Mouse (Mus musculus) small intestine, adult 2 months (tissue): ENCODE data around the gene Gm17332. TPM values are rescaled to one million over a fixed set of nuclear protein-coding genes. Genes with fewer than 3 reads are reported as not detected.

Experiments
- H3K27ac ChIP-seq: fragments of 200-500 bp; 2 replicates; pipeline ENCODE4 v1.5.1; 2012; ENCODE audit warnings: low read depth, low read length, control low read depth, inconsistent platforms; ENCODE audit not compliant: insufficient read depth
- H3K27me3 ChIP-seq: fragments of 200-500 bp; 2 replicates; pipeline ENCODE4 v1.6.1; 2012; ENCODE audit warnings: mild to moderate bottlenecking, moderate library complexity, low read length, inconsistent platforms; ENCODE audit not compliant: control insufficient read depth, insufficient read depth
- H3K36me3 ChIP-seq: fragments of 200-500 bp; 2 replicates; pipeline ENCODE4 v1.6.1; 2012; ENCODE audit warnings: mild to moderate bottlenecking, low read length, control low read depth, inconsistent platforms; ENCODE audit not compliant: control insufficient read depth, insufficient read depth
- H3K4me1 ChIP-seq: fragments of 200-500 bp; 2 replicates; pipeline ENCODE4 v1.6.1; 2012; ENCODE audit warnings: low read length, inconsistent platforms, mixed read lengths; ENCODE audit not compliant: control insufficient read depth, insufficient read depth, insufficient read length
- H3K4me3 ChIP-seq: fragments of 200-500 bp; 2 replicates; pipeline ENCODE4 v1.5.1; 2012; ENCODE audit warnings: low read depth, mild to moderate bottlenecking, control low read depth, inconsistent platforms, low read length, moderate library complexity
- CTCF ChIP-seq: fragments of 200-500 bp; IDR thresholded peaks from 2 replicates; pipeline ENCODE4 v1.5.1; 2012; ENCODE audit warnings: low read depth, mild to moderate bottlenecking, control low read depth, inconsistent platforms, low read length, moderate library complexity, mixed read lengths; ENCODE audit not compliant: insufficient replicate concordance, insufficient read length; ENCODE audit errors: extremely low read depth
- POLR2A ChIP-seq: fragments of 200-500 bp; IDR thresholded peaks from 2 replicates; pipeline ENCODE4 v1.6.1; 2012; ENCODE audit warnings: low read depth, mild to moderate bottlenecking, control low read depth, inconsistent platforms, low read length, moderate library complexity
- WGBS: fragments of 180-500 bp; shearing (Covaris S2); methylation state at CpG from one replicate; pipeline ENCODE4 v1.1.7; 2018; 5-methylcytosine and 5-hydroxymethylcytosine counted together
- polyA plus RNA-seq: library from polyadenylated mRNA; depleted of rRNA; stranded (reverse); fragments of >200 nt; gene quantifications from 2 replicates; pipeline ENCODE4 v1.2.3, GENCODE M21; 2012; rRNA removed

Gm17332 gene
- polyA plus RNA-seq, result not detected in 2 replicates

DNA sequence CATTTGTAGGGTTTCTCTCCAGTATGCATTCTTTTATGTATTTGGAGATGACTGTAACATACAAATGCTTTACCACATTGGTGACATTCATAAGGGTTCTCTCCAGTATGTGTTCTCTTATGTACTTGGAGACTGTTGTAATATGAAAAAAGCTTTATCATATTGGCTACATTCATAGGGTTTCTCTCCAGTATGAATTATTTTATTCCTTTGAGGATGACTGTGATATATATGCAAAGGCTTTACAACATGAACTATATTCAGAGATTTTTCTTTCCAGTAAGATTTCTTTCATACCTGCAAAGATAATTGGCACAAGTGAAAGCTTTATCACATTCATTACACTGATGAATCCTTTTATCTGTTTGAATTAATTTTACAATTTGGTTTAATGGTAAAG lies at the start of gene Gm17332:
Gene Gm17332 (minus strand): TSS at position 101 of the 400 bp plus-strand sequence.
- TF ChIP-seq POLR2A (no peak), CTCF (no peak)
- no peak within 1 kb of the TSS for H3K27ac ChIP-seq

DNA sequence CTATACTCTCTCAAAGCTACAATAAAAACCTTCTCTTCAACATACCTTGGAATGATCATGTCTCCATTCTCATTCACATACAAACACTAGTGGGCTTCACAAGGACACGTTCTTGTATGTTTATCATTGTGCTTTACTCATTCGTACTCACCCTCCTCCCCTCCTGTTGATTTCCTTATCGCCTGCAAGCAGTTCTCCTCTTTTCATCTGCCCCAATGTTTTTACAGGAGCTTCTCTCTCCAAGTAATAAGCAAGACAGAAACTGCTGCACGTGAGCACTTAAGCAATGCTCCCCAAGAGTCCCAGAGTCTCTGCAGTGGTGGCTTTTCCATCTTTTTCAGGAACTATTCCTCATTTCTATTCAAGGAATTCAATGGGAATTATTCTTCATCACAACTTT lies 47.7 kb upstream of the Gm17332 start:
- no peak overlapping the region for H3K4me3 ChIP-seq
- no peak overlapping the region for H3K27ac ChIP-seq
- 59% methylated on average over 4 of the region's 4 CpGs for WGBS
- H3K27me3 ChIP-seq, result no peaks in the 10 kb centered on the region
- H3K36me3 ChIP-seq, result no peaks in the 10 kb centered on the region
- H3K4me1 ChIP-seq, result no peaks in the 10 kb centered on the region
- no peak for TF ChIP-seq CTCF
- TF ChIP-seq POLR2A, result no peak

More for the DNA sequence above, at the start of gene Gm17332:
- H3K4me3 ChIP-seq, result no peak within 1 kb of the TSS
- no peaks in the 10 kb centered on the region for H3K4me1 ChIP-seq
- no peaks in the 10 kb centered on the region for H3K27me3 ChIP-seq
- H3K36me3 ChIP-seq, result no peaks in the 10 kb centered on the region

DNA sequence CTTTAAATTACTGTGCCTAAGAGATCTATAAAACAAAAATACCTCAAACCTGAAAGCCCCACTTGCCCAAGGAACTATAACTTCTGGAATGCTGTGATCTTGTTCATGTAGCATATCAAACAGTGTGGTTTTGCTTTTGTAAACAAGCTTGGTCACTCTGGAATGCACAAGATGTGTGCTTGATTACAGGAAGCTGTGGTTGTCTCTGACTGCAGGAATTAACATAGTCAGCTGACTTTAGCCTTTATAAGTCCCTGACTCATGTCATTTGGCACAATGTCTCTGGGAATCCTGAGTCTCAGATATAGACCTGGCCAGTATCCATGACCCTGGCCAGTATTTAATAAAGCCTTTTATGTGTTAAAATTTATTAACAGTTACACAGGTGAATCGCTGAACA lies 43.1 kb upstream of the Gm17332 start:
- H3K4me3 ChIP-seq, result no peak overlapping the region
- H3K27ac ChIP-seq, result no peak overlapping the region
- H3K27me3 ChIP-seq, result no peaks in the 10 kb centered on the region
- H3K36me3 ChIP-seq, result no peaks in the 10 kb centered on the region
- no peaks in the 10 kb centered on the region for H3K4me1 ChIP-seq
- WGBS, result 26% methylated on average over 1 of the region's 1 CpGs
- TF ChIP-seq CTCF (no peak), POLR2A (no peak)

DNA sequence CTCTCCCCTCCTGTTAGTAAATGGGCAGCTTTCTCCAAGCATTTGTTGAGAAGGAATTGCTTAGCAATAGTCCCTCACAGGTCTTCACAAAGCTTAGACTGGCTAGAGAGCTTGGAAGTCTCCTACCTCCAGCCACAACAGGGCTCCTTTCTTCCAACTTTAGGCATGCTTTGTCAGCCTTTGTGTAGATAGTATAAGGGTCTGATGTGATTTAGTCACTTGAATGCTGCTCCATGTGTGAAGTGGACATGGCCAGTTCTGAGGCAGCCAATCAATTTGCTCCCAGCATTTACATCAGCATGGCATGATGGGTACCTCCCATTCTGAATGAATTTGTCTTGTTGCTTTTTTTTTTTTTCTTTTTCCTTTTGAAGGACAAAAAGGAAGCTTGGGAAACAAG lies 35.7 kb upstream of the Gm17332 start:
- Histone ChIP-seq H3K36me3 (no peaks in the 10 kb centered on the region), H3K4me1 (no peaks in the 10 kb centered on the region), H3K27ac (no peak overlapping the region), H3K4me3 (no peak overlapping the region), H3K27me3 (no peaks in the 10 kb centered on the region)
- TF ChIP-seq POLR2A, result no peak
- no peak for TF ChIP-seq CTCF

DNA sequence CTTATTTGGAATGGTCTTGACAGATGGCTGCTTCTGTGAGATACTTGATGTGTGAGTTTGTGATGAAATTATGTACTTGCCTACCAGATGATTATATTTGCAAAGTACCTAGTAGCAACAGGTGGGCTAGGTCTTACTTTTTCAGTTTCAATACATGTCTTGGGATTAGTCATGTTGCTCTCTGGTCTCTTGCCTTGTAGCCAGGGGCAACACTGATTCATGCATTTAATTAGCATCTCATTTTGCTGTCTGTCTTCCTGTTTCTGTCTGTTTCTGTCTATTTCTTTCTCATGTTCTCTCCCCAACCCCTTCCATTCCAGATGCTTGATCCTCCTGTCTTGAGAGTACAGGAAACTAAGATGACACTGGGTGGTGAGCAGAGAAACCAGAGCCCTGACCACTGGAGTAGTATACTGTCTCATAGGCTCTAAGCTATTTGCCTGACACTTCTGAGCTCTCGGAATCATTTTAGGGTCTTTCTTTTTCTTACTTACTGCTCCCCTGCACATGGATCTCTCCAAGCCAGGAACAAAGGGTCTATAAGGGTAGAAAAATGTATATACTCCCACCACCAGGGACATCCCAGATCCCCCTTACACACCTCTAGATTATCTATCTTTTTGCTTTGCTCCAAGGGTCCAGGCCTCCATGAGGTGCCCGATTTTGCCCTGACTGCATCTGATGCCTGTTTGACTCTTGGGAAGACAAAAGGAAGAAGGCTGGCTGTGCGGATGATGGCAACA lies 13.5 kb upstream of the Gm17332 start:
- no peaks in the 10 kb centered on the region for H3K27me3 ChIP-seq
- 91% methylated on average over 3 of the region's 3 CpGs for WGBS
- H3K27ac ChIP-seq, result no peak overlapping the region
- H3K36me3 ChIP-seq, result no peaks in the 10 kb centered on the region
- H3K4me1 ChIP-seq, result no peaks in the 10 kb centered on the region
- TF ChIP-seq CTCF (no peak), POLR2A (no peak)
- no peak overlapping the region for H3K4me3 ChIP-seq

DNA sequence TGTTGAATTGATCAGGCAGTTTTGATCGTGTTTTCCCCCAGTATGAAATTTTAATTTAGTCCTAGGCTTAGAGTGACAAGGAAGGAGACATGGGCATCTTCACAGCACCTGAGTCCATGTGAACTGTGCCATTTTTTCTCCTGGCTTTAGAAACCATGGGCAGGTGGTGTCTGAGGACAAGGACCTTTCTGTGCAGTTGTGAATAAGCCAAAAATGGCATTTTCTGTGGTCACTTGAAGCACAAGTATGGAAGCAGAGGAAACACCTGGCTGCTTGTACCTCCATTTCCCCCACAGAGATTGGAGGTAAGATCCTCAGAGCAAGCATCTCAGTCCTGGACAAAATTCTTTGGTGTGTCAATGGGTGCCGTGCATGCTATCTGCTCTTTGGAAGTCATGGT lies 12.5 kb upstream of the Gm17332 start:
- H3K36me3 ChIP-seq, result no peaks in the 10 kb centered on the region
- H3K4me1 ChIP-seq, result no peaks in the 10 kb centered on the region
- TF ChIP-seq CTCF (no peak), POLR2A (no peak)
- no peak overlapping the region for H3K4me3 ChIP-seq
- WGBS, result 81% methylated on average over 2 of the region's 2 CpGs
- no peaks in the 10 kb centered on the region for H3K27me3 ChIP-seq
- H3K27ac ChIP-seq, result no peak overlapping the region

DNA sequence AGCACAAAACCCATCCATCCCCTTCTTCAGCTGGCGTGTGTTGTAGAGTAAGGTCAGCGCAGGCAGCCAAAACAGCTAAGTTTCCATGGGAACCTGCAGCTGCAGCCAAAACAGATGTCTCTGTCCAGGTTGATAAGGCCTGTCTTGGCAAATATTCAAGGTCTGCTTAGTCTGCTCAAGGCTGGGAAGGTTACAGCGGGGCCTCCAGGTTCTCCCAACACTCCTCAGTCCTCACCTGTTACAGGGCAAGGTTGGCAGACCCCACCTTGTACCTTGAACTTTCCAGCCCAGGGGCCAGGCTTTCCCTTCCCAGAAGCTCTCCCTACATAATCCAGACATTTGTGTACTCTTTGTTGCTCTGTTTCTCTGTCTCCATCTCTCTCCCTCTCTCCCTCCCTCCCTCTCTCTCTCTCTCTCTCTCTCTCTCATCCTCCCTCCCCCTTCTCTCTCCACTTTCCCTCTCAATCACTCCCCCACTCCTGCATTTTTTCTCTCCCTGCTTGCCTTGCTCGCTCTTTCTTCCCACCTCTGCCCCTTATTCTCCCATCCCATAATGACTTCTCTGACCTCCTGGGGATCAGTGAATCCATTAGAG lies 12.1 kb downstream of the Gm17332 start:
- H3K27me3 ChIP-seq, result no peaks in the 10 kb centered on the region
- H3K27ac ChIP-seq, result no peak overlapping the region
- TF ChIP-seq CTCF, result no peak
- no peak for TF ChIP-seq POLR2A
- H3K4me3 ChIP-seq, result no peak overlapping the region
- no peaks in the 10 kb centered on the region for H3K4me1 ChIP-seq
- no peaks in the 10 kb centered on the region for H3K36me3 ChIP-seq
- WGBS, result 6% methylated on average over 4 of the region's 4 CpGs
